Mouse (Mus musculus) neural tube, embryonic 14.5 days (tissue): ENCODE data around the gene Atg2a. TPM values are rescaled to one million over a fixed set of nuclear protein-coding genes. Genes with fewer than 3 reads are reported as not detected.

ENCODE experiments used
- ATAC-seq: fragments of 200-750 bp; cut with Nextera tagmentation; 2 replicates; pipeline ENCODE4 v1.8.0; 2017; ENCODE audit warnings: low read depth, mild to moderate bottlenecking, moderate TSS enrichment, moderate library complexity
- H3K27ac ChIP-seq: fragments of 300-500 bp; sonication (generic); 2 replicates; pipeline ENCODE4 v1.5.1; 2014; ENCODE audit warnings: low read depth, mild to moderate bottlenecking, control low read depth, low read length, moderate library complexity, mixed read lengths
- H3K27me3 ChIP-seq: fragments of 300-500 bp; sonication (generic); 2 replicates; pipeline ENCODE4 v1.6.1; 2014; ENCODE audit warnings: low read length; ENCODE audit not compliant: control insufficient read depth, insufficient read depth
- H3K36me3 ChIP-seq: fragments of 300-500 bp; sonication (generic); 2 replicates; pipeline ENCODE4 v1.6.1; 2014; ENCODE audit warnings: low read length, mixed read lengths; ENCODE audit not compliant: control insufficient read depth, insufficient read depth
- H3K4me1 ChIP-seq: fragments of 300-500 bp; sonication (generic); 2 replicates; pipeline ENCODE4 v1.6.1; 2014; ENCODE audit warnings: low read length; ENCODE audit not compliant: control insufficient read depth, insufficient read depth
- H3K4me2 ChIP-seq: fragments of 300-500 bp; sonication (generic); 2 replicates; pipeline ENCODE4 v1.6.1; 2014; ENCODE audit warnings: mild to moderate bottlenecking, low read depth, low read length, control low read depth
- H3K4me3 ChIP-seq: fragments of 300-500 bp; sonication (generic); 2 replicates; pipeline ENCODE4 v1.5.1; 2014; ENCODE audit warnings: low read depth, low read length, control low read depth, mixed read lengths
- H3K9ac ChIP-seq: fragments of 300-500 bp; sonication (generic); replicated peaks from 2 replicates; pipeline ENCODE4 v1.6.1; 2014; ENCODE audit warnings: low read depth, mild to moderate bottlenecking, control low read depth, low read length, mixed read lengths
- H3K9me3 ChIP-seq: fragments of 300-500 bp; sonication (generic); 2 replicates; pipeline ENCODE4 v1.6.1; 2016; ENCODE audit warnings: low read length; ENCODE audit not compliant: control insufficient read depth
- WGBS: fragments of 180-500 bp; shearing (Covaris S2); extraction: QIAGEN DNeasy Blood & Tissue Kit; methylation state at CpG from one replicate; pipeline ENCODE4 v1.1.7; 2014; 5-methylcytosine and 5-hydroxymethylcytosine counted together
- polyA plus RNA-seq: library from polyadenylated mRNA; unstranded; fragments of >200 nt; fragmentation: Nextera tagmentation; extraction: Ambion mirVana; gene quantifications from 2 replicates; pipeline ENCODE4 v1.2.1, GENCODE M21; 2014

The Atg2a gene
- polyA plus RNA-seq, 1 experiment from 2014 or later = 16.1 TPM

DNA sequence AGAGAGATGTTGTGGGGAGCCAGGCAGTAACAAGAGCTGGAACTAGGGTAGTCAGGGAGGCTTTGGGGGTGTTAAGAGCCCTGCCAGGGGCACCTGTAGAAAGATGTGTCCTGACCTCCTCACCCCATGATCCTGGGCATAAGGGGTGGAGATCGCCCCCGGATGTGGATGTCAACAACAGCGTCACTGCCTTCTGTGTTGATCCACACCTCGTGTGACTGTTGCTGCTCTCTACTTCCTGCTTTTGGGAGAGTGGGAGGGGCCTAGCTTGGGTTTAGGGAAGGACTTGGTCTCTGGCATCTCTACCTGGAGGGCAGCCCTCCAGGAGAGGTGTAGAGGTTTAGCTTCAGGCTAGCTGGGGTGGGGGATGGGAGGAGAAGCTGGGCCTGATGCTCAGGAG is 813 bp downstream of the Atg2a start:
- Histone ChIP-seq H3K27me3 (no peaks in the 10 kb centered on the region), H3K4me1 (peaks cover 9% of the 10 kb centered on the region), H3K4me2 (peak overlapping the region; percentile 91), H3K9me3 (no peaks in the 10 kb centered on the region), H3K36me3 (peaks cover 25% of the 10 kb centered on the region), H3K4me3 (peak overlapping the region; percentile 48), H3K27ac (no peak overlapping the region), H3K9ac (peak overlapping the region; percentile 71)
- ATAC-seq = no peak
- WGBS = 0% methylated on average over 4 of the region's 4 CpGs

DNA sequence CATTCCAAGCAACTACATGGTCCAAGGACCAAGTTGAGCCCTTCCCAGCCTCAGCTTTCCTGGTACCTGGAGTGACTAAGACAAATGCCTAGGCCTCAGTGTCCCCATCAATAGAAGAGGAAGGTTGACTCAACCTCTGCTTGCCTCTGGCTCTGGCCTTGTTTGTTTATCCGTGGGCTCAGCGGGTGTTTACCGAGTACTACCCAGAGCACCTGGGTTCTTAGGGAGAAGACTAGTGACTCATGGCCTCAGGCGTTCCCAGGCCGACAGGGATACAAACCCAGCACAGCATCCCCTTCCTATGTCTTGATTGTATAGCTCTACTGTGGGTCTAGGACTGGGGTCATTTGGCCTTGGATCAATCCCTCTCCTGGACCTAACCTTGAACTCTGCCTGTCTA is 1.8 kb downstream of the Atg2a start:
- no peaks in the 10 kb centered on the region for H3K9me3 ChIP-seq
- H3K4me1 ChIP-seq = peaks cover 9% of the 10 kb centered on the region
- 88% methylated on average over 5 of the region's 5 CpGs for WGBS
- H3K27ac ChIP-seq = no peak overlapping the region
- H3K4me2 ChIP-seq = no peak overlapping the region
- no peak overlapping the region for H3K9ac ChIP-seq
- H3K27me3 ChIP-seq = no peaks in the 10 kb centered on the region
- ATAC-seq = no peak
- H3K4me3 ChIP-seq = no peak overlapping the region
- peaks cover 34% of the 10 kb centered on the region for H3K36me3 ChIP-seq

DNA sequence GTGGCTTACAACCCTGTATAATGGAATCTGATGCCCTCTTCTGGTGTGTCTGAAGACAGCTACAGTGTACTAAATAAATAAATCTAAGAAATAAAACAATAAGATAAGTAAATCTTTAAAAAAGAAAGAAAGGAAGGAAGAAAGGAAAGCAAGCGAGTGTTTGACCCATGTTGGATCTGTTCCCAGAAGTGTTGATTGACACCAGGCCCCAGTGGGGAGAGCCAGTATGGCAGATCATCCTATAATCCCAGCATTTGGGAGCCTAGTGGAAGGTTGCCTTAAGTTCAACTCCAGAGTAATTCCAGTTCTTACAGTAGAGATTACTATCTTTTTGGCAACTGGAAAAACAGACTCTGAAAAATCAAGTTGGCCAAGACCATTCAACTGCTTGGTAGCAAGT is 4.3 kb downstream of the Atg2a start:
- no peak overlapping the region for H3K4me3 ChIP-seq

DNA sequence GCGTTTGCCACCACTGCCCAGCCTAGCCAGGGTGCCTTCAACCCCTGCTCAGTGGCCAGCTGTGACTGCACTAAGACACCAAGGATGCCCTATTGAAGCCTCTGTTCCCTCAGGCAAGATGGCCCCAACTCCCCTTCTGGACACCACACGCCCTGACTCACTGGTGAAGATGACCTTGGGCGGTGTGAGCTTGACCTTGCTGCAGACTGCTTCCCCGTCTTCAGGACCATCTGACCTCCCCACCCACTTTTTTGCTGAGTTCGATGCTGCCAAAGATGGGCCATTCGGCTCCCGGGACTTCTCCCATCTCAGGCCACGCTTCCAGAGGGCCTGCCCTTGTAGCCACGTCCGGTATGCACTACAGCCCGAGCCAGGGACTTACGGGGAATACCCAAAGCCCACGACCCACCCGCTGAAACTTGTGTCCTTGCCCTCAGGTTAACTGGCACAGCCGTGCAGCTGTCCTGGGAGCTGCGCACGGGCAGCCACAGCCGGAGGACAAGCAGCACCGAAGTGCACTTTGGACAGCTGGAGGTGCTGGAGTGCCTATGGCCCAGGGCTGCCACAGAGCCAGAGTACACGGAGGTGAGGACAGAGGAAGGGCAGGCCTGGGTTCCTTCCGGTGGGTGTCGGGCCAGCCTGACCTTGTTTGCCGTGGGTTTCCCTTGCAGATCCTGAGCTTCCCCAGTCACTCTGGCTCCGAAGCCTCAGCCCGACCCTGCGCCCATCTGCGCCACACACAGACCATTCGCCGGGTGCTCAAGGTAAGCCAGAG is 6.2 kb downstream of the Atg2a start:
- Histone ChIP-seq H3K27me3 (no peaks in the 10 kb centered on the region), H3K4me2 (no peak overlapping the region), H3K4me3 (no peak overlapping the region), H3K4me1 (peaks cover 4% of the 10 kb centered on the region), H3K9me3 (no peaks in the 10 kb centered on the region), H3K36me3 (peaks cover 56% of the 10 kb centered on the region), H3K27ac (no peak overlapping the region), H3K9ac (no peak overlapping the region)
- 94% methylated on average over 29 of the region's 29 CpGs for WGBS
- no peak for ATAC-seq

More for the DNA sequence above, 4.3 kb downstream of the Atg2a start:
- no peak for ATAC-seq
- no peak overlapping the region for H3K9ac ChIP-seq
- no peaks in the 10 kb centered on the region for H3K9me3 ChIP-seq
- H3K4me1 ChIP-seq = peaks cover 9% of the 10 kb centered on the region
- H3K27me3 ChIP-seq = no peaks in the 10 kb centered on the region
- peaks cover 44% of the 10 kb centered on the region for H3K36me3 ChIP-seq
- H3K27ac ChIP-seq = no peak overlapping the region
- no peak overlapping the region for H3K4me2 ChIP-seq
- WGBS = 85% methylated on average over 1 of the region's 1 CpGs

DNA sequence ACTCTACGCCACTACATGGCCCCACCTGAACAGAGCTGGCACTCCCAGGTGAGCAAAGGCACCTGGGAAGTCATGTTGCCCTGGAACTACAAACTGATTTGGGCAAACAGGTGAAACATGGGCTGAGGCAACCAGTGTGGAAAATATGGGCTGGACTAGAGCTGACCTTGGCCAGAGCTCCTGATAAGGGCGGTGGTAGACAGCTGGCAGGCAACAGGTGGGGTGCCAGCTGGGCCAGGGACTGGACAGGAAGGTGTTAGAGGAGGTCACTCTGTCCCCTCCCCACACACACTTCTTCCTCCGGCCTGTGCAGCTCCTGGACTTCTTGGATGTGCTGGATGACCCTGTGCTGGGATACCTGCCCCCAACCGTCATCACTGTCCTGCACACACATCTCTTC is 11.6 kb downstream of the Atg2a start:
- ATAC-seq = no peak
- H3K27ac ChIP-seq = no peak overlapping the region
- H3K4me1 ChIP-seq = no peaks in the 10 kb centered on the region
- no peaks in the 10 kb centered on the region for H3K27me3 ChIP-seq
- H3K9me3 ChIP-seq = no peaks in the 10 kb centered on the region
- WGBS = 92% methylated on average over 4 of the region's 4 CpGs
- no peak overlapping the region for H3K9ac ChIP-seq
- no peak overlapping the region for H3K4me2 ChIP-seq
- H3K4me3 ChIP-seq = no peak overlapping the region
- peaks cover 64% of the 10 kb centered on the region for H3K36me3 ChIP-seq

DNA sequence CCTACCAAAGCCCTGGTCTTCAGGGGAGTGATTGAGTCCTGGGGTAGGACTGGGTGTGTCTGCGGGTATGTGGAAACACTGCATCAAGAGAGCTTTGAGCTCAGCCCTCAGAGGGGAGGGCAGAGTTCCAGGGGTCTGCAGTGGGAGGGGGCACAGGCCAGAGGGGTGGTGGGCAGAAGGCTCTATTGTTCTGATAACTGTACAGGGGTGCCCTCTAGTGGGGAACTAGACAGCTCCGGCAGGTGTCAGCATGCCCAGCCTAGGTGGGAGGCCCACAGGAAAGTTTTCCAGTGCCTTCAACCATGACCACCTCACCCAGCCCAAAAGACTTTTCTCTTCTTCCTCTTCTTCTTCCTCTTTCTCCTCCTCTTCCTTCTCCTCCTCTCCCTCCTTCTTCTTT is 19.0 kb downstream of the Atg2a start:
- Histone ChIP-seq H3K36me3 (peaks cover 50% of the 10 kb centered on the region), H3K4me3 (no peak overlapping the region), H3K9ac (no peak overlapping the region), H3K27me3 (no peaks in the 10 kb centered on the region), H3K27ac (no peak overlapping the region), H3K4me2 (no peak overlapping the region), H3K4me1 (no peaks in the 10 kb centered on the region), H3K9me3 (no peaks in the 10 kb centered on the region)
- WGBS = 73% methylated on average over 2 of the region's 2 CpGs
- no peak for ATAC-seq

DNA sequence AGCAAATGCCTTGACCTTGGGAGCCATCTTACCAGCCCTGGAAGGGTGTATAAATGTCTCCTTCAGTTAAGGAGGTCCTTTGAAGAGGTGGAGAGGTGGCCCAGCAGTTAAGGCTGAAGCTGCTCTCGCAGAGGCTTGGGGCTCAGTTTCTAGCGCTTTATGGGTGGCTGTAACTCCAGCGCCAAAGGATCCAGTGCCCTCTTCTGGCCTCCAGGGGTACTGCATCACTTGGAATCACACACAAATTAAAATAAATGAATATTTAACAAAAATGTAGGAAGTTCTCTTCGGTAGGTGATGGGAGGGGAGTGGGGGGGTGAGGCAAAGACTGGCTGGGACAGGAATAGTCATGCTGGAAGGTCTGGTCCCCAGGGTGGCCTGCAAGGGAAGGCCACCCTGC is 19.5 kb downstream of the Atg2a start:
- Histone ChIP-seq H3K27me3 (no peaks in the 10 kb centered on the region), H3K4me3 (no peak overlapping the region), H3K36me3 (peaks cover 47% of the 10 kb centered on the region), H3K4me1 (no peaks in the 10 kb centered on the region), H3K4me2 (no peak overlapping the region), H3K27ac (no peak overlapping the region), H3K9me3 (no peaks in the 10 kb centered on the region), H3K9ac (no peak overlapping the region)
- WGBS = 82% methylated on average over 4 of the region's 4 CpGs
- ATAC-seq = no peak

DNA sequence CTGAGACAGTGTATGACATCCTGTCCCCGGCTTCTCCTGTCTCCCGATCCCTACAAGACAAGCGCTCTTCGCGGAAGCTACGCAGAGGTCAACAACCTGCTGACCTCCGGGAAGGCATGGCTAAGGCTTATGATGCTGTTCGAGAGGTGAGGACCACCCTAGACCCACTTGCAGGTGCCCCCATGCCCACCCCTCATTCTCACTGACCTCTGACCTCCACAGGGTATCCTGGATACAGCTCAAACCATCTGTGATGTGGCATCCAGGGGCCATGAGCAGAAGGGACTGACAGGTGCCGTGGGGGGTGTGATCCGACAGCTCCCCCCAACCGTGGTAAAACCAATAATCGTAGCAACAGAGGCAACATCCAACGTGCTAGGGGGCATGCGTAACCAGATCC is 19.9 kb downstream of the Atg2a start:
- WGBS = 93% methylated on average over 14 of the region's 14 CpGs
- peaks cover 43% of the 10 kb centered on the region for H3K36me3 ChIP-seq

DNA sequence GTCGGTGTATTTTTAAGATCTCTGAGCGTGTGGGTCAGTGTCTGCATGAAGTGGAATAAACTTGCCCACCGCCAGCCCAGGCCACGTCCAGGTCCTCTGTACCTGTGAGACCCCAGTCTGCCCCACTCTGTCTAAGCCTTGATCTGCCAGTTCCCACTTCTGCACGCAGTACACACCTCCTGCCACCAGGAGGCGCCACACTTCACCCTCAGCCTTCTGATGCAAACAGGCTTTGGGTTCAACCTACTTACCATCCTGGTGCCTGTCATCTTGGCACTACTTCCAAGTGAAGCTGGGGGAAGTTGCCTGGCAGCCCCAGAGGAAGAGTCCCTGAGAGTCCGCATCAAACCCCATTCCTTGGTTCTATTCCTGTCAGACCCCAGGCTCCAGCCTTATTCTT is 20.8 kb downstream of the Atg2a start:
- Histone ChIP-seq H3K27me3 (no peaks in the 10 kb centered on the region), H3K4me3 (no peak overlapping the region), H3K36me3 (peaks cover 35% of the 10 kb centered on the region), H3K4me2 (no peak overlapping the region), H3K9ac (no peak overlapping the region), H3K4me1 (no peaks in the 10 kb centered on the region), H3K9me3 (no peaks in the 10 kb centered on the region), H3K27ac (no peak overlapping the region)
- ATAC-seq = no peak
- 63% methylated on average over 7 of the region's 7 CpGs for WGBS

More for the DNA sequence above, 19.9 kb downstream of the Atg2a start:
- H3K27ac ChIP-seq = no peak overlapping the region
- no peaks in the 10 kb centered on the region for H3K4me1 ChIP-seq
- H3K9me3 ChIP-seq = no peaks in the 10 kb centered on the region
- no peaks in the 10 kb centered on the region for H3K27me3 ChIP-seq
- no peak overlapping the region for H3K9ac ChIP-seq
- H3K4me3 ChIP-seq = no peak overlapping the region
- no peak overlapping the region for H3K4me2 ChIP-seq
- no peak for ATAC-seq
